ENCODE assay signal across 15 mouse cellular contexts in genomic region chr1:64779415-64779814, GRCm38 (mm10). TPM values are rescaled to one million over a fixed set of nuclear protein-coding genes. Genes with fewer than 3 reads are reported as not detected.
DNase-seq lines count a peak whose midpoint lies in the region; ATAC-seq and TF ChIP-seq lines count a peak whose summit lies in the region.
"Had no signal": no experiment of that assay in that cellular context is flagged by ENCODE, and none has a peak within 500 bp of the region (broad histone marks: within the 10 kb centered on the region; RNA-seq: fewer than 3 reads in every experiment).

No protein-coding gene starts in this region.

- peak overlapping the region; percentile 69 for H3K27ac ChIP-seq in embryonic facial prominence, embryonic 10.5 days (replicated peaks)
- peak overlapping the region; percentile 65 for H3K27ac ChIP-seq in forebrain, embryonic 11.5 days (ENCODE audit: low read depth, low read length)
- H3K27ac ChIP-seq in hindbrain, embryonic 14.5 days = no peak overlapping the region
- H3K27ac ChIP-seq in midbrain, postnatal 0 days (ENCODE audit: low read depth, low read length) = no peak overlapping the region
- H3K27ac ChIP-seq: liver, embryonic 15.5 days; macrophage had no signal

- no peak for DNase-seq in embryonic facial prominence, embryonic 10.5 days (ENCODE audit: low spot score)
- DNase-seq in forebrain, embryonic 11.5 days (ENCODE audit: low spot score) = peak; percentile 59
- no peak for DNase-seq in hindbrain, embryonic 14.5 days (ENCODE audit: low spot score)
- DNase-seq in midbrain, postnatal 0 days (ENCODE audit: low spot score) = no peak
- DNase-seq in adrenal gland, adult (ENCODE audit: inconsistent age in 2 of 2, low spot score in 1 of 2) = no peak
- DNase-seq in c-Kit-positive CD71-positive TER-119-positive erythroid progenitor cells, embryonic 14.5 days (ENCODE audit: low spot score) = no peak
- DNase-seq in gastrocnemius, postnatal 10 days = no peak
- DNase-seq: cerebellum, adult 9-11 months; right cerebral cortex, adult 18-20 months had no signal

- ATAC-seq in forebrain, embryonic 11.5 days (replicated peaks; ENCODE audit: low FRiP score) = peak; percentile 73
- ATAC-seq in hindbrain, embryonic 14.5 days (ENCODE audit: low FRiP score) = no peak
- ATAC-seq in midbrain, postnatal 0 days (ENCODE audit: low FRiP score) = no peak
- no peak for ATAC-seq in cerebellum, adult (ENCODE audit: insufficient number of reproducible peaks, low FRiP score, low TSS enrichment)

- no peak overlapping the region for H3K9ac ChIP-seq in forebrain, embryonic 11.5 days (ENCODE audit: low read length)
- no peak overlapping the region for H3K9ac ChIP-seq in hindbrain, embryonic 14.5 days
- no peak overlapping the region for H3K9ac ChIP-seq in midbrain, postnatal 0 days (replicated peaks; ENCODE audit: low read length, poor library complexity, severe bottlenecking)
- H3K9ac ChIP-seq: heart, embryonic 12.5 days; liver, embryonic 15.5 days had no signal

- 28% methylated on average over 5 of the region's 5 CpGs for WGBS in embryonic facial prominence, embryonic 10.5 days
- 13% methylated on average over 5 of the region's 5 CpGs for WGBS in forebrain, embryonic 11.5 days
- WGBS in hindbrain, embryonic 14.5 days = 17% methylated on average over 5 of the region's 5 CpGs
- WGBS in midbrain, postnatal 0 days = 28% methylated on average over 5 of the region's 5 CpGs

- no peaks in the 10 kb centered on the region for H3K36me3 ChIP-seq in embryonic facial prominence, embryonic 10.5 days (replicated peaks)
- no peaks in the 10 kb centered on the region for H3K36me3 ChIP-seq in forebrain, embryonic 11.5 days (ENCODE audit: control insufficient read depth, insufficient read depth, low read length)
- H3K36me3 ChIP-seq in hindbrain, embryonic 14.5 days (replicated peaks; ENCODE audit: control insufficient read depth, insufficient read depth) = no peaks in the 10 kb centered on the region
- H3K36me3 ChIP-seq in midbrain, postnatal 0 days (ENCODE audit: insufficient read depth, low read length) = no peaks in the 10 kb centered on the region
- H3K36me3 ChIP-seq: heart, embryonic 12.5 days; liver, embryonic 15.5 days had no signal

- no peak for TF ChIP-seq CTCF in midbrain, postnatal 0 days (IDR thresholded peaks at IDR 0.05)

- no peaks in the 10 kb centered on the region for H3K9me3 ChIP-seq in embryonic facial prominence, embryonic 10.5 days
- H3K9me3 ChIP-seq in forebrain, embryonic 11.5 days (ENCODE audit: control insufficient read depth, low read length) = no peaks in the 10 kb centered on the region
- no peaks in the 10 kb centered on the region for H3K9me3 ChIP-seq in hindbrain, embryonic 14.5 days (ENCODE audit: control insufficient read depth, low read length)
- H3K9me3 ChIP-seq in midbrain, postnatal 0 days (ENCODE audit: low read length) = no peaks in the 10 kb centered on the region
- H3K9me3 ChIP-seq: heart, embryonic 12.5 days; liver, embryonic 15.5 days had no signal

- H3K4me3 ChIP-seq in embryonic facial prominence, embryonic 10.5 days = 0 out of 2 replicates have a peak overlapping the region, but pooled peaks have one; percentile 23
- H3K4me3 ChIP-seq in forebrain, embryonic 11.5 days (ENCODE audit: low read depth, low read length) = no peak overlapping the region
- no peak overlapping the region for H3K4me3 ChIP-seq in hindbrain, embryonic 14.5 days (replicated peaks; ENCODE audit: low read length)
- no peak overlapping the region for H3K4me3 ChIP-seq in midbrain, postnatal 0 days (ENCODE audit: low read depth, low read length)
- H3K4me3 ChIP-seq: erythroblast, embryonic 14.5 days; heart, embryonic 12.5 days; liver, embryonic 15.5 days had no signal

- peak overlapping the region; percentile 34 for H3K4me2 ChIP-seq in forebrain, embryonic 11.5 days (ENCODE audit: low read depth, low read length, severe bottlenecking)
- peak overlapping the region; percentile 23; the same call in 1 of the 2 replicates for H3K4me2 ChIP-seq in hindbrain, embryonic 14.5 days (replicated peaks)
- peak overlapping the region; percentile 3; the same call in 1 of the 2 replicates for H3K4me2 ChIP-seq in midbrain, postnatal 0 days (ENCODE audit: low read depth, low read length, poor library complexity, severe bottlenecking)
- H3K4me2 ChIP-seq: heart, embryonic 12.5 days; liver, embryonic 15.5 days had no signal

- H3K4me1 ChIP-seq in embryonic facial prominence, embryonic 10.5 days = peaks cover 27% of the 10 kb centered on the region
- peaks cover 10% of the 10 kb centered on the region; the same call in 1 of the 2 replicates for H3K4me1 ChIP-seq in forebrain, embryonic 11.5 days (replicated peaks; ENCODE audit: control insufficient read depth, insufficient read depth, low read length)
- peaks cover 5% of the 10 kb centered on the region; the same call in 1 of the 2 replicates for H3K4me1 ChIP-seq in hindbrain, embryonic 14.5 days (replicated peaks; ENCODE audit: control insufficient read depth, insufficient read depth, low read length)
- no peaks in the 10 kb centered on the region for H3K4me1 ChIP-seq in midbrain, postnatal 0 days (ENCODE audit: insufficient read depth, low read length)
- H3K4me1 ChIP-seq: heart, embryonic 12.5 days; liver, embryonic 15.5 days had no signal

- 0 out of 2 replicates have a peak, but pooled peaks cover 3% of the 10 kb centered on the region for H3K27me3 ChIP-seq in embryonic facial prominence, embryonic 10.5 days (replicated peaks; ENCODE audit: low read depth, poor library complexity, severe bottlenecking)
- H3K27me3 ChIP-seq in forebrain, embryonic 11.5 days (ENCODE audit: control insufficient read depth, insufficient read depth, low read length) = peaks cover 28% of the 10 kb centered on the region
- H3K27me3 ChIP-seq in hindbrain, embryonic 14.5 days (ENCODE audit: control insufficient read depth, insufficient read depth, low read length) = no peaks in the 10 kb centered on the region
- H3K27me3 ChIP-seq in midbrain, postnatal 0 days (ENCODE audit: insufficient read depth, low read length) = no peaks in the 10 kb centered on the region
- H3K27me3 ChIP-seq: CH12.LX; heart, embryonic 12.5 days; liver, embryonic 15.5 days had no signal

RNA-seq across cellular contexts. Expression of gene Fzd5, which starts 41.9 kb away (rescaled TPM):
- 1.8 and 2.0 TPM in 2 replicates for polyA plus RNA-seq in embryonic facial prominence, embryonic 10.5 days (2016; fragmentation: Nextera tagmentation; extraction: Ambion mirVana)
- 0.95 and 1.0 TPM in 2 replicates for polyA plus RNA-seq in forebrain, embryonic 11.5 days (2014; fragmentation: Nextera tagmentation; extraction: Ambion mirVana)
- polyA plus RNA-seq in hindbrain, embryonic 14.5 days (2014; fragmentation: Nextera tagmentation; extraction: Ambion mirVana) = 0.23 and 0.29 TPM in 2 replicates
- 1.8 and 2.5 TPM in 2 replicates for total RNA-seq in midbrain, postnatal 0 days (2014; rRNA removed)
- polyA plus RNA-seq in midbrain, postnatal 0 days (2015; fragmentation: Nextera tagmentation; extraction: Ambion mirVana) = 0.40 and 0.86 TPM in 2 replicates
- total RNA-seq in gastrocnemius, postnatal 10 days (2021) = 1 to 10 TPM; 2.3 to 3.6 TPM

Comparison
In these comparisons a context has a peak if more than half of its experiments do, and no peak if none do; other contexts are left out.
1. H3K27ac ChIP-seq: peak in embryonic facial prominence, embryonic 10.5 days (single experiment) and forebrain, embryonic 11.5 days (single experiment); none in hindbrain, embryonic 14.5 days (single experiment) and midbrain, postnatal 0 days (single experiment).
2. Peak in every context shown above with its lines, with median percentiles within 50 percentile points of each other: H3K4me2 ChIP-seq.